ENCODE assay signal across 24 mouse cellular contexts in genomic region chr12:33778477-33778876, GRCm38 (mm10).
"Had no signal": no experiment of that assay in that cellular context is flagged by ENCODE, and none has a peak within 500 bp of the region (broad histone marks: within the 10 kb centered on the region; RNA-seq: fewer than 3 reads in every experiment).

No protein-coding gene starts in this region.

- H3K9ac ChIP-seq: limb, embryonic 13.5 days; liver, embryonic 12.5 days; liver, embryonic 15.5 days; lung, embryonic 15.5 days; midbrain, embryonic 12.5 days; midbrain, embryonic 15.5 days; neural tube, embryonic 12.5 days; neural tube, embryonic 15.5 days had no signal

- H3K27ac ChIP-seq: limb, embryonic 10.5 days; limb, embryonic 13.5 days; liver, embryonic 12.5 days; liver, embryonic 15.5 days; lung, embryonic 15.5 days; midbrain, embryonic 12.5 days; midbrain, embryonic 15.5 days; neural tube, embryonic 12.5 days; neural tube, embryonic 15.5 days; stomach, postnatal 0 days had no signal

- DNase-seq: kidney, adult 9 months; kidney, postnatal 14 days; kidney, postnatal 4 days; liver; lung, adult 18-20 months; lung, postnatal 10 days; lung, postnatal 36 days; right cerebral cortex, adult 18-20 months; right cerebral cortex, postnatal 14 days; right cerebral cortex, postnatal 4 days; thymus, adult 2 months; thymus, postnatal 14 days; thymus, postnatal 4 days had no signal

- ATAC-seq: liver, embryonic 12.5 days; midbrain, embryonic 15.5 days had no signal

- H3K4me3 ChIP-seq: limb, embryonic 10.5 days; limb, embryonic 13.5 days; liver, embryonic 12.5 days; liver, embryonic 15.5 days; lung, embryonic 15.5 days; midbrain, embryonic 12.5 days; midbrain, embryonic 15.5 days; myocyte; neural tube, embryonic 12.5 days; neural tube, embryonic 15.5 days had no signal

- H3K27me3 ChIP-seq: limb, embryonic 13.5 days; liver, embryonic 12.5 days; liver, embryonic 15.5 days; lung, embryonic 15.5 days; midbrain, embryonic 12.5 days; midbrain, embryonic 15.5 days; neural tube, embryonic 12.5 days; neural tube, embryonic 15.5 days had no signal

- H3K36me3 ChIP-seq: limb, embryonic 10.5 days; limb, embryonic 13.5 days; liver, embryonic 12.5 days; liver, embryonic 15.5 days; lung, embryonic 15.5 days; midbrain, embryonic 12.5 days; midbrain, embryonic 15.5 days; neural tube, embryonic 12.5 days; neural tube, embryonic 15.5 days had no signal

- H3K4me1 ChIP-seq: liver, embryonic 12.5 days; liver, embryonic 15.5 days; lung, embryonic 15.5 days; midbrain, embryonic 12.5 days; midbrain, embryonic 15.5 days; neural tube, embryonic 12.5 days; neural tube, embryonic 15.5 days had no signal

- H3K4me2 ChIP-seq: limb, embryonic 13.5 days; liver, embryonic 12.5 days; liver, embryonic 15.5 days; lung, embryonic 15.5 days; midbrain, embryonic 12.5 days; midbrain, embryonic 15.5 days; neural tube, embryonic 12.5 days; neural tube, embryonic 15.5 days had no signal

- H3K9me3 ChIP-seq: limb, embryonic 10.5 days; limb, embryonic 13.5 days; liver, embryonic 12.5 days; liver, embryonic 15.5 days; lung, embryonic 15.5 days; midbrain, embryonic 12.5 days; midbrain, embryonic 15.5 days; neural tube, embryonic 12.5 days; neural tube, embryonic 15.5 days had no signal
